Mouse (Mus musculus): ENCODE data around the gene Igf1r. TPM values are rescaled to one million over a fixed set of nuclear protein-coding genes. Genes with fewer than 3 reads are reported as not detected.

Gene Igf1r
- polyA plus RNA-seq, 1 experiment from 2014 or later: 15.2 TPM

DNA sequence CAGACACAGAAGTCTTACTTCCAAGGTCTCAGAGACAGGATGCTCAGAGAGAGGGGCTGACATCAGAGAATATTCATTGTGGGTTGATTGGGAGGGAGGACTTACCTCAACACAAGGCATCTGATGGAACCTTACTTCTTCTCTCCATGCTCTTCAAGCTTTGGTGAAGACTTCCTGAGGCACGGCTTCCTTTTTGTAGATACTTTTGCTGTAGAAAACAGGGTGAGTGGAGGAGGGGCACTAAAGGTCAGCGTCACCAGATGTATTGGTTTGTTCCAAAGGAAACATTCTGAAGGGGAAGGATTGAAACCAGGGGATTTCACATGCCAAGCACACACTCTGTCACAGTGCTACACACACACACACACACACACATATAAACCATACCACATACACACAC lies 186.8 kb downstream of the Igf1r start:
- H3K36me3 ChIP-seq: no peaks in the 10 kb centered on the region
- H3K4me3 ChIP-seq (replicated peaks): no peak overlapping the region
- no peak overlapping the region for H3K9ac ChIP-seq
- no peaks in the 10 kb centered on the region for H3K9me3 ChIP-seq
- H3K27ac ChIP-seq: no peak overlapping the region
- H3K4me2 ChIP-seq (replicated peaks): no peak overlapping the region
- 35% methylated on average over 2 of the region's 2 CpGs for WGBS
- no peaks in the 10 kb centered on the region for H3K4me1 ChIP-seq (replicated peaks)
- no peak for ATAC-seq
- H3K27me3 ChIP-seq (replicated peaks): no peaks in the 10 kb centered on the region

- H3K27ac ChIP-seq: no peak overlapping the region
- no peaks in the 10 kb centered on the region for H3K36me3 ChIP-seq
- H3K27me3 ChIP-seq (replicated peaks): no peaks in the 10 kb centered on the region
- no peaks in the 10 kb centered on the region for H3K9me3 ChIP-seq
- no peak overlapping the region for H3K9ac ChIP-seq
- WGBS: 75% methylated on average over 11 of the region's 11 CpGs
- H3K4me3 ChIP-seq (replicated peaks): no peak overlapping the region
- H3K4me2 ChIP-seq (replicated peaks): no peak overlapping the region
- H3K4me1 ChIP-seq (replicated peaks): no peaks in the 10 kb centered on the region
- no peak for ATAC-seq
Observed at GRCm38 (mm10) chr7:68140041-68140807, 187.6 kb downstream of the Igf1r start.

GRCm38 (mm10) chr7:68144266-68144665 lies 191.6 kb downstream of the Igf1r start:
- no peak for ATAC-seq
- H3K27ac ChIP-seq: no peak overlapping the region
- 73% methylated on average over 6 of the region's 6 CpGs for WGBS

DNA sequence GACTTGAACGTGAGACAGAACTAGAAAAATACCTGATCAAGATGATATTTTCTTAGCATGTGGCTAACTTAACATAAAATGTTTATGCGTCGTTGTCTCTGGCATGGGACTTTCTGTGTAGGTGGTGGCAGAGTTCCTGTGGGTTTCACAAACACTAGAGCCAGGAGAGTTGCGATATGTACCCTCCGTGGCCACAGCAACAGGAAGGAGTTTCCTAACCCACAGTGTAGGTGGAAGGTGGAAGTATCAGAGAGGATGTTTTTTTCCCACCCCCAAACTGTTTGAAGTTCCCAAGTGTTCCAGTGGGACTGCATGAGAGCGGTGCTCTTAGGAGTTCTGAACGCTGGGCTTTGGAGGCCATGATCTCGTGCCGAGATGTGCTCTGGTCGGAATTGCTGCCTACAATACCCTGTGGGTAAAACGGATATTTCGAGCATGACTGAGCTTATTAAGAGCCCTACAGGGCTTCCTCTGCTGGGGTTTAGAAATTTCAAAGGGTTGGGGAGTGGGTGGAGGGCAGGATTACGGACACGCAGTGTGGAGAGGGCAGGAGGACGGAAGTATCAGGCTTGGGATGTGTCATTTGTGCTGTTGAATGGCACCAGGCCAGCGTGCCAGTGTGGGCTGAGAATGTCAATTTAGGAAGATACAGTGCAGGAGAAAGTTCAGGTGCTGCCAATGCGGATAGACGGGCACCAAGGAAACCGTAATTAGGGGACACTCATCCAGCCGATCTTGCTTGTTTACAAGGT lies 195.8 kb downstream of the Igf1r start:
- no peak for ATAC-seq
- H3K27me3 ChIP-seq (replicated peaks): no peaks in the 10 kb centered on the region
- no peaks in the 10 kb centered on the region for H3K9me3 ChIP-seq
- H3K27ac ChIP-seq: no peak overlapping the region
- no peak overlapping the region for H3K4me2 ChIP-seq (replicated peaks)
- no peaks in the 10 kb centered on the region for H3K36me3 ChIP-seq
- peaks cover 5% of the 10 kb centered on the region for H3K4me1 ChIP-seq (replicated peaks)
- no peak overlapping the region for H3K4me3 ChIP-seq (replicated peaks)
- no peak overlapping the region for H3K9ac ChIP-seq
- 81% methylated on average over 20 of the region's 20 CpGs for WGBS

More at GRCm38 (mm10) chr7:68144266-68144665, 191.6 kb downstream of the Igf1r start:
- H3K4me1 ChIP-seq (replicated peaks): no peaks in the 10 kb centered on the region
- no peak overlapping the region for H3K4me2 ChIP-seq (replicated peaks)
- no peaks in the 10 kb centered on the region for H3K9me3 ChIP-seq
- H3K9ac ChIP-seq: no peak overlapping the region
- H3K4me3 ChIP-seq (replicated peaks): no peak overlapping the region
- no peaks in the 10 kb centered on the region for H3K27me3 ChIP-seq (replicated peaks)
- no peaks in the 10 kb centered on the region for H3K36me3 ChIP-seq

GRCm38 (mm10) chr7:68151892-68152291 lies 199.3 kb downstream of the Igf1r start:
- Histone ChIP-seq H3K4me3 (replicated peaks) (no peak overlapping the region), H3K9me3 (no peaks in the 10 kb centered on the region), H3K9ac (no peak overlapping the region), H3K4me2 (replicated peaks) (no peak overlapping the region), H3K36me3 (no peaks in the 10 kb centered on the region), H3K27ac (no peak overlapping the region), H3K27me3 (replicated peaks) (no peaks in the 10 kb centered on the region), H3K4me1 (replicated peaks) (peaks cover 9% of the 10 kb centered on the region)
- ATAC-seq: peak; percentile 26; the same call in 1 of the 2 replicates
- WGBS: 29% methylated on average over 5 of the region's 5 CpGs

- ATAC-seq: no peak
- H3K9ac ChIP-seq: no peak overlapping the region
- no peaks in the 10 kb centered on the region for H3K36me3 ChIP-seq
- H3K4me3 ChIP-seq (replicated peaks): no peak overlapping the region
- no peak overlapping the region for H3K4me2 ChIP-seq (replicated peaks)
- H3K9me3 ChIP-seq: no peaks in the 10 kb centered on the region
- 79% methylated on average over 8 of the region's 8 CpGs for WGBS
- H3K27me3 ChIP-seq (replicated peaks): no peaks in the 10 kb centered on the region
- peaks cover 9% of the 10 kb centered on the region for H3K4me1 ChIP-seq (replicated peaks)
- H3K27ac ChIP-seq: peak overlapping the region; percentile 18; the same call in 1 of the 2 replicates
Observed at GRCm38 (mm10) chr7:68152458-68152857, 199.8 kb downstream of the Igf1r start.

- no peak overlapping the region for H3K4me2 ChIP-seq (replicated peaks)
- WGBS: 39% methylated on average over 8 of the region's 8 CpGs
- H3K4me1 ChIP-seq (replicated peaks): peaks cover 9% of the 10 kb centered on the region
- no peak overlapping the region for H3K9ac ChIP-seq
- H3K4me3 ChIP-seq (replicated peaks): no peak overlapping the region
- H3K36me3 ChIP-seq: no peaks in the 10 kb centered on the region
- H3K27me3 ChIP-seq (replicated peaks): no peaks in the 10 kb centered on the region
- no peaks in the 10 kb centered on the region for H3K9me3 ChIP-seq
- H3K27ac ChIP-seq: peak overlapping the region; percentile 70
- ATAC-seq: peak; percentile 69
Observed at GRCm38 (mm10) chr7:68153269-68153668, 200.6 kb downstream of the Igf1r start.

DNA sequence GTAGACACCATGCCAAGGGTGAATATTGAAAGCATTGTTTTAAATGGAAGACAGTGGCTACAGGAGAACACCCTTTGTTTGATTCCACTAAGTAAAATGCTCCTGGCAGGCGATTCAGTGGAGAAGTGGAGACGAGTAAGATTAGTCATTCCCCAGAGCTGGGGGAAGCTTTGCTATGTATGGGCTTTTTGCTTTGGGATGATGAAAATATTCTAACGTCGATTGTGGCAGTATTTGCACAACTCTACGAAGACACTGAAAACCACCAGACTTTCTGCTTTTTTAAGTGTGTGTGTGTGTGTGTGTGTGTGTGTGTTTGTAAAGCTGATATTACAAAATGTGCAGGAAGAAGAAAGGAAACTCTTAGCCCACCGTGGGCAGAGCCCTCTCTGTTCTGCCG lies 202.0 kb downstream of the Igf1r start:
- no peaks in the 10 kb centered on the region for H3K9me3 ChIP-seq
- H3K36me3 ChIP-seq: no peaks in the 10 kb centered on the region
- H3K27ac ChIP-seq: peak overlapping the region; percentile 33; the same call in 1 of the 2 replicates
- no peak overlapping the region for H3K4me2 ChIP-seq (replicated peaks)
- 38% methylated on average over 7 of the region's 7 CpGs for WGBS
- H3K9ac ChIP-seq: no peak overlapping the region
- H3K27me3 ChIP-seq (replicated peaks): no peaks in the 10 kb centered on the region
- H3K4me1 ChIP-seq (replicated peaks): peaks cover 9% of the 10 kb centered on the region
- no peak for ATAC-seq
- H3K4me3 ChIP-seq (replicated peaks): no peak overlapping the region

- peak; percentile 72 for ATAC-seq
- no peaks in the 10 kb centered on the region for H3K9me3 ChIP-seq
- 34% methylated on average over 13 of the region's 13 CpGs for WGBS
Observed at GRCm38 (mm10) chr7:68160094-68160791, 207.6 kb downstream of the Igf1r start.

GRCm38 (mm10) chr7:68164074-68164473 lies 211.4 kb downstream of the Igf1r start:
- Histone ChIP-seq H3K4me3 (replicated peaks) (no peak overlapping the region), H3K27me3 (replicated peaks) (no peaks in the 10 kb centered on the region), H3K9ac (no peak overlapping the region), H3K9me3 (no peaks in the 10 kb centered on the region), H3K27ac (no peak overlapping the region), H3K4me1 (replicated peaks) (peaks cover 14% of the 10 kb centered on the region; the same call in 1 of the 2 replicates), H3K36me3 (no peaks in the 10 kb centered on the region), H3K4me2 (replicated peaks) (no peak overlapping the region)
- ATAC-seq: no peak
- 41% methylated on average over 3 of the region's 3 CpGs for WGBS

More at GRCm38 (mm10) chr7:68160094-68160791, 207.6 kb downstream of the Igf1r start:
- no peak overlapping the region for H3K27ac ChIP-seq
- H3K4me2 ChIP-seq (replicated peaks): no peak overlapping the region
- H3K36me3 ChIP-seq: no peaks in the 10 kb centered on the region
- H3K4me1 ChIP-seq (replicated peaks): peaks cover 14% of the 10 kb centered on the region; the same call in 1 of the 2 replicates
- no peaks in the 10 kb centered on the region for H3K27me3 ChIP-seq (replicated peaks)
- no peak overlapping the region for H3K9ac ChIP-seq
- no peak overlapping the region for H3K4me3 ChIP-seq (replicated peaks)

DNA sequence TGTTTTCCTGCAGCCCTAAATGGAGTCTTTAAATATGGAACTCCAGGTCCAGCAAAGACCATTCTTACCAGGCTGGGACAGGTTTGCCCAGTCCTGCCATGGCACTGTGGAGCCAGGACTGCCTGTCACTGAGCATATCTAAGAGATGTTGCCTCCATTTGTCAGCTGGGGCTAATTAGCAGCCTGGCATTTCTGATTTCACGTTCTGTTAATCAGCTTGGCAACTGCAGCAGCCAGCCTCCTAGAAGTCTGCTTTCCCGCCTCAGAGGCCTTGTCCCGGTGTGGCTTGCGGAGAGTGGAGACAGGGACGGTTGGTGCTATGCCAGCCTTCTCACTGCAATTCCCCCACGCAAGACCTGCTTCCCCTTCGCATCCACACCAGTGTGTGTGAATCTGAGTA lies 220.1 kb downstream of the Igf1r start:
- H3K27me3 ChIP-seq (replicated peaks): no peaks in the 10 kb centered on the region
- WGBS: 90% methylated on average over 7 of the region's 7 CpGs
- ATAC-seq: no peak

DNA sequence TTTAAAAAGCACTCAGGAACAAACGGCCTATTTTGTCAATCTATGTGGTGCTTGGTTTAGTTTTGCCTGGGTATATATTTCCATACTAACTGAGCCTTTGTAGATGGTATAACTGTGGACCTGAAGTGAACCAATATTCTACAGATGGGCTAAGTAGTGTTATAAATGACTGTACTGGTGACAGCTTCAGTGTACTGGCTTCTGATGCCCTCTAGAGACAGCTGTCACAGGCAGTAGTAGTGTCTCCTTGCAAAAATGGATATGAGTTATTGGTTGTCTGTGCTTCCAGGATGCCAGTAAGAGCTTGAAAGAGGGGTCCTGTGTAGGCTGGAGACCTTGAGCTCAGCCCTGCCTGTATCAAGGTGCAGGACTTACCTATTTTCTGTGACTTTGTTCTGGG lies 227.0 kb downstream of the Igf1r start:
- Histone ChIP-seq H3K27me3 (replicated peaks) (no peaks in the 10 kb centered on the region), H3K27ac (no peak overlapping the region), H3K9ac (no peak overlapping the region), H3K36me3 (0 out of 2 replicates have a peak, but pooled peaks cover 6% of the 10 kb centered on the region), H3K9me3 (no peaks in the 10 kb centered on the region), H3K4me1 (replicated peaks) (no peaks in the 10 kb centered on the region), H3K4me2 (replicated peaks) (no peak overlapping the region), H3K4me3 (replicated peaks) (no peak overlapping the region)
- WGBS: 91% methylated on average over 1 of the region's 1 CpGs
- ATAC-seq: no peak

More for the DNA sequence above, 220.1 kb downstream of the Igf1r start:
- H3K4me2 ChIP-seq (replicated peaks): no peak overlapping the region
- H3K9me3 ChIP-seq: no peaks in the 10 kb centered on the region
- no peak overlapping the region for H3K9ac ChIP-seq
- H3K36me3 ChIP-seq: peaks cover 3% of the 10 kb centered on the region; the same call in 1 of the 2 replicates
- no peak overlapping the region for H3K27ac ChIP-seq
- H3K4me1 ChIP-seq (replicated peaks): no peaks in the 10 kb centered on the region
- no peak overlapping the region for H3K4me3 ChIP-seq (replicated peaks)

Measured in intestine, embryonic 15.5 days (tissue).